Mouse (Mus musculus) MN1 (cell line): ENCODE results near the gene Ache.

Experiments
- DNase-seq: peaks from one replicate; pipeline ENCODE4 v3.0.0-alpha.2; 2016; ENCODE audit warnings: low spot score

Ache gene

GRCm38 (mm10) chr5:137334317-137334716 lies 47.0 kb downstream of the Ache start:
- DNase-seq, result no peak

DNA sequence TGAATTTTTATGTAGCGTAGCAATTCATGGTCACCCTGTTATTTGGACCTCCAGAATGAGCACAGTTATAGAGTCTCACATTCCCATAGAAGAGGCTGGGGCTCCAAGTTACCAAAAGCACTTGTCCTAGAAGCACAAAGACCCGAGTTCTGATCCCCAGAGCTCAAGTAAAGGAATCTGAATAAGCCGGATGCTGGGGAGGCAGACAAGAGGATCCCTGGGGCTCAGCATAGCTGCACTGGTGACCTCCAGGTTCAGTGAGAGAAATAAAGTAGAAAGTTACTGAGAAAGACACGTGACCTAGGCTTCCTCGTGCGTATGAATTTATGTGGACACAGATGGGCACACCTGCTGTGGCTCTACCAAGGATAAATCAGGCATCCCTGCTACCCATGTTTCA lies 47.7 kb downstream of the Ache start:
- DNase-seq, result no peak

DNA sequence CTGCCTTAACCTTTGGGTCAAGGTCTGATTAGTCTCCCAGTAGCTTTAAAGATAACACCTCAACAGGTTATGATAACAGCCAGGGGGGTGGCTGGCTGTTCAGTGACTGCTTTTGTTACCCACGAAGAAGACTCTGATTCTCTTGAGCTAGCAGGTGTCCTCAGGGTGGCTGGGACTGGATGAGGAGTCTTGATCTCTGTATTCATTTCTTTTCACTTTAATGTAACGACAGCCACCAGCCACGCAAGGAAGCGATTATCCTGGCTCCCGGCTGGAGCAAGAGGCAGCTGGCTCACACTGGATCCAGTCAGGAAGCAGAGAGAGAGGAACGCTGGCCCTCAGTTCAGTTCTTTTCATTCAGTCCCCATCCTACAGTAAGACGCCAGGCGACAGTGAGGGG lies 49.9 kb downstream of the Ache start:
- no peak for DNase-seq

DNA sequence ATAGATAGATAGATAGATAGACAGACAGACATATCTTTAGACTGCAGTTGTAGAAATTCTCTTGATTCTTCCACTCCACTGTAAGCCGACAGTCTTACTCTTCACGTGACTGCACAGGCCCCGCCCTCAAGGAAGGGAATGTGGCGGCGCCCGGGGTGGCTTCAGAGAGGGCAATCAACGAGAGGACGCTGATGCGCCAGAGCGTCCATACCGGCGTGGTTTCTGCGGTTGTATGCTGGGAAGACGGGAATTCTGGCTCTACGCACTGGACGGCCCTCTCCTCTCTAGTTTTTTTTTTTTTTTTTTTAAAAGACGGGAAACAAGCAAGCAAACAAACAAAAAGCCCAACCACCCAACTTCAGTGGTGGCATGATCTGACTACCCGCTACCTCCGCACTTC lies 50.9 kb downstream of the Ache start:
- peak; percentile 96 for DNase-seq

DNA sequence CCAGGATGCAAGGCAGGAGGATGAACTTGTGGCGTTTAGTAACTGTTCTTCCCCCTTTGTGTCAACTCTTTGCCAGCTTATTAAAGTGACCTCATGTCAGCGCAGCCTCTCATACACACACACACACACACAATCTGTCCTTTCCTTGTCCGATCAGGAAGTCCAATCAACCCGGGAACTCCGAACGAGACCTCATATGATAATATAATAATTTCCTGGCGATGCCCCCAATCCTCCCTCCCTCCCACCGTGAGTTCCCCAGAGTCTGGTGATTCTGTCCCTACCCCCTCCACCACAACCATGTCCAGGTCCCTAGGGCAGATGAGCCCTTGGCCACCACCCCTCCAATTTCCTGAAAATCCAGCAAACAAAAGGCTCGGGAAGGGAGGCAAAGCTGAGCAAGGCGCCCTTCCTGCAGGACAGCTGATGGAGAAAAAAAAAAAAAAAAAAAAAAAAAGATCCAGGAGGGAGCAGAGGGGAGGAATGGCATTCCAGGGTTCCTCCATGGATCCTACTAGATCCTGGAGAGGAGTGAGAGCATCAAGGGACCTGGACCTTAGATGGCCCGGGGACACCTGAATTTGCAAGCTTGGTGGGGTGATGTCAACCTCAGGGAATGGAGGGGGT lies 51.5 kb downstream of the Ache start:
- DNase-seq, result peak; percentile 84

DNA sequence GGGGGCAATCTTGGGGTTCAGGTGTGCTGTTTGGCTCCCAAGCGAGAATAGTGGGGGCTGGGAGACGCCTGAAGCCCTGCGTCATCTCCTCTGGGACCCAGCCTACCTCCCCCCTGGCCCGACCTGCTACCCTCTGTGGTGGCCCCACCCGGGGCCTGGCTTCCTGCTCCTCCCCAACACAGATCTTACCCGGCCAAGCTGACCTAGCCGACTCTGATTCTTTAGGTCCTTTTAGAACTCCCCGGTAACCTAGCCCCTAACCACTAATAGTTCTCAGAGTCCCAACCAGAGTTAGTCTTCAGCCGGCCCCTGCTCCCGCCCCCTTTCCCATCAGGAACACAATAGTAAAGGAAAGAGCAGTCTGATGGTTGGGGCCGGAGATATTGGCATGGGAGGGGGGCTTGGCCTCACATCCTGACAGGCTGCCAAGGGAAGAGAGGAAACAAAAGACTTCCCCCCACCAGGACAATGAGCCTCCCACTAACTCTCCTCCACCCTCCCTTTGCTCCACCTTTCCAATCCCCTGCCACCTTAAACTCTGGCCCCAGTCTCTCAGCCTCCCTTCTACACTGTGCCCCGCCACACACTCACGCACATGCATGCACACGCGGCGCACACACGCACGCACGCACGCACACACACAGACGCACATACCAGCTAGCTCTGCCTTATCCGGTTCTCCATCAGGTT lies 52.1 kb downstream of the Ache start:
- DNase-seq, result no peak

- no peak for DNase-seq
Observed at GRCm38 (mm10) chr5:137340222-137340621, 52.9 kb downstream of the Ache start.

DNA sequence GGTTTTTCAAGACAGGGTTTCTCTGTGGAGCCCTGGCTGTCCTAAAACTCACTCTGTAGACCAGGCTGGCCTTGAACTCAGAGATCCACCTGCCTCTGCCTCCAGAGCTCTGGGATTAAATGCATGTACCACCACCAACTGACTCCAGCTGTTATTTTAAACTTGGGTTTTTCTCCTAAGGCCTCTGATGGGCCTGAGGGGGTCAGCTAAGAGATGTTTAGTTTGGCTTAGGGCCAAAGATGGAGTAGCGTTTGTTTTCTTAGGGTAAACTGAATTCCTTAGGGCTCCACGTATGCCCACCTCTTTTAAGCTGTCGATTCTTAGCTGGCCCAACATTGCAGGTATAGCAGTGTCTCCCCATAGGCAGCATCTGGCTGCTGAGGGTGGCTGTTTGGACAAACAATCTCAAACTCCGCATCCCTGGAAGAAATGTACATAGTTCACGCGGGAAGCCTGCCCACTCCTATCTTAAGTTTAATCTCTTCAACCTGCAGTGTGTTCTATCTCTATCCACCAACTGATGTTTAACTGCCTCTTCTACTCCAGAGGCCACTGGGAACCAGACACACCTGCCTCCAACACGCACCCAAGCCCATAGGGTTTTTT lies 55.2 kb downstream of the Ache start:
- DNase-seq, result no peak

DNA sequence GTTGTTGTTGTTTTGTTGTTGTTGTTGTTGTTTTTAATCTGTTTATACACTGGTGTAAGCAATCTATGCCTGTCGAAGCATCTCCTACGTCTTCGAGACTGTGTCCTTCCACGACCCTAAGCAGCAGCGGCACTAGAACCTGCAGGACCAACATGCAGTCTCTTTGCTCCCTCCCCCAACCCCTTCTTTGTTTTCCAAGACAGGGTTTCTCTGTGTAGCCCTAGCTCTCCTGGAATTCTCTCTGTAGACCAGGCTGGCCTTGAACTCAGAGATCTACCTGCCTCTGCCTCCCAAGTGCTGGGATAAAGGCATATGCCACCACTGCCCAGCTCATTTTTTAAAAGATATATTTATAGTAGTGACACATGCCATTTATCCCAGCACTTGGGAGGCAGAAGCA lies 56.1 kb downstream of the Ache start:
- no peak for DNase-seq

DNA sequence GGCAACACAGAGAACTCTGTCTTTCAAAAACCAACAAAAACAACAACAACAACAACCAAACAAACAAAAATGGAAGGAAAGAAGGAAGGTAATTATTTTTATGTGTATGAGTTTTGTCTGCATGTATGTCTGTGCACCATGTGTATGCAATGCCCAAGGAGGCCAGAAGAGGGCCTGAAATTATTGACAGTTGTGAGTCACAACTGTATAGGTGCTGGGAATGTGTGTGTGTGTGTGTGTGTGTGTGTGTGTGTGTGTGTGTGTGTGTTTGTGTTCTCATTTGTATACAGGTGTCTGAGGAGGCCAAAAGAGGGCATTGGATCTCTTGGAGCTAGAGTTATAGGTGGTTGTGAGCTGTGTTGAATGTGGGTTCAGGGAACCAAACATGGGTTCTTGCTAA lies 56.5 kb downstream of the Ache start:
- DNase-seq, result no peak
